Mouse (Mus musculus) gastrocnemius, postnatal 10 days (tissue): ENCODE data around the gene Cpxm1. TPM values are rescaled to one million over a fixed set of nuclear protein-coding genes. Genes with fewer than 3 reads are reported as not detected.

Experiments
- DNase-seq: peaks from one replicate; pipeline ENCODE4 v3.0.0; 2021; ENCODE audit warnings: mixed read lengths
- long read RNA-seq, 2 experiments: library from polyadenylated mRNA; stranded (forward); transcript quantifications; one replicate each; pipeline ENCODE4 v2.0.0; 2021
- total RNA-seq, 2 experiments: library from RNA; stranded (reverse); gene quantifications; 2 replicates each; pipeline ENCODE4 v1.2.3; 2021

Gene Cpxm1
- 10 to 100 TPM; 17.5 to 19.8 TPM for total RNA-seq
- long read RNA-seq, experiment 1, transcript Cpxm1-201 (14 exons, 2,366 nt) = major isoform, 28 of 41 reads
- long read RNA-seq, experiment 1, partial matches to known transcripts = 5 of 41 reads
- long read RNA-seq, experiment 1, other reads (novel, unspliced or antisense) = 8 of 41 reads
- long read RNA-seq, experiment 2, transcript Cpxm1-201 (14 exons, 2,366 nt) = major isoform, 29 of 33 reads
- long read RNA-seq, experiment 2, partial matches to known transcripts = 3 of 33 reads
- long read RNA-seq, experiment 2, other reads (novel, unspliced or antisense) = 1 of 33 reads

GRCm38 (mm10) chr2:130397186-130397985 is at the start of gene Cpxm1:
TSS of gene Cpxm1 (minus strand) at chr2:130397574.
- DNase-seq = peak; percentile 57

- no peak for DNase-seq
These were observed 44.8 kb upstream of the Cpxm1 start for GRCm38 (mm10) chr2:130442162-130442561.

GRCm38 (mm10) chr2:130439840-130440480 is 42.6 kb upstream of the Cpxm1 start:
- DNase-seq = no peak

- no peak for DNase-seq
These were observed 41.5 kb upstream of the Cpxm1 start for GRCm38 (mm10) chr2:130438861-130439260.

GRCm38 (mm10) chr2:130436769-130437168 is 39.4 kb upstream of the Cpxm1 start:
- no peak for DNase-seq

GRCm38 (mm10) chr2:130433152-130433551 is 35.8 kb upstream of the Cpxm1 start:
- DNase-seq = no peak

- DNase-seq = no peak
These were observed 34.8 kb upstream of the Cpxm1 start for GRCm38 (mm10) chr2:130432157-130432556.

- DNase-seq = no peak
These were observed 33.1 kb upstream of the Cpxm1 start for GRCm38 (mm10) chr2:130430484-130430883.

GRCm38 (mm10) chr2:130429851-130430250 is 32.5 kb upstream of the Cpxm1 start:
- no peak for DNase-seq

- DNase-seq = no peak
These were observed 27.7 kb upstream of the Cpxm1 start for GRCm38 (mm10) chr2:130425112-130425511.

- DNase-seq = peak; percentile 95
These were observed 26.9 kb upstream of the Cpxm1 start, which contains the start of the genes Vps16 and Pced1a for GRCm38 (mm10) chr2:130424126-130424853. TSS of gene Vps16 (plus strand) at chr2:130424339. TSS of gene Pced1a (minus strand) at chr2:130424701.

- peak; percentile 82 for DNase-seq
These were observed 26.2 kb upstream of the Cpxm1 start for GRCm38 (mm10) chr2:130423397-130424125.

GRCm38 (mm10) chr2:130421781-130422620 is 24.6 kb upstream of the Cpxm1 start:
- DNase-seq = no peak

- DNase-seq = no peak
These were observed 16.9 kb upstream of the Cpxm1 start for GRCm38 (mm10) chr2:130414094-130414856.

- DNase-seq = no peak
These were observed 15.4 kb upstream of the Cpxm1 start for GRCm38 (mm10) chr2:130412775-130413174.

- peak; percentile 93 for DNase-seq
These were observed 14.5 kb upstream of the Cpxm1 start for GRCm38 (mm10) chr2:130411558-130412495.

- no peak for DNase-seq
These were observed 10.8 kb upstream of the Cpxm1 start for GRCm38 (mm10) chr2:130408194-130408593.

- DNase-seq = no peak
These were observed 8.8 kb upstream of the Cpxm1 start, which contains the start of gene Tmem239 for GRCm38 (mm10) chr2:130406178-130406577. TSS of gene Tmem239 (plus strand) at chr2:130406478.
